Mouse (Mus musculus) kidney, embryonic 15.5 days (tissue): ENCODE data around the gene Fat2. TPM values are rescaled to one million over a fixed set of nuclear protein-coding genes. Genes with fewer than 3 reads are reported as not detected.

Experiments used
- ATAC-seq: fragments of 200-750 bp; cut with Nextera tagmentation; replicated peaks from 2 replicates; pipeline ENCODE4 v1.8.0; 2017; ENCODE audit warnings: moderate TSS enrichment; ENCODE audit not compliant: low FRiP score
- H3K27ac ChIP-seq: fragments of 300-500 bp; sonication (generic); 2 replicates; pipeline ENCODE4 v1.5.1; 2015; ENCODE audit warnings: mild to moderate bottlenecking, inconsistent platforms
- H3K27me3 ChIP-seq: fragments of 300-500 bp; sonication (generic); 2 replicates; pipeline ENCODE4 v1.6.1; 2015; ENCODE audit warnings: inconsistent platforms
- H3K36me3 ChIP-seq: fragments of 300-500 bp; sonication (generic); 2 replicates; pipeline ENCODE4 v1.6.1; 2015; ENCODE audit warnings: inconsistent platforms
- H3K4me1 ChIP-seq: fragments of 300-500 bp; sonication (generic); 2 replicates; pipeline ENCODE4 v1.6.1; 2015; ENCODE audit warnings: inconsistent platforms
- H3K4me2 ChIP-seq: fragments of 300-500 bp; sonication (generic); 2 replicates; pipeline ENCODE4 v1.6.1; 2015; ENCODE audit warnings: moderate library complexity, mild to moderate bottlenecking, inconsistent platforms
- H3K4me3 ChIP-seq: fragments of 300-500 bp; sonication (generic); replicated peaks from 2 replicates; pipeline ENCODE4 v1.5.1; 2015; ENCODE audit warnings: mild to moderate bottlenecking, inconsistent platforms
- H3K9ac ChIP-seq: fragments of 300-500 bp; sonication (generic); 2 replicates; pipeline ENCODE4 v1.6.1; 2015; ENCODE audit warnings: mild to moderate bottlenecking, inconsistent platforms
- H3K9me3 ChIP-seq: fragments of 300-500 bp; sonication (generic); replicated peaks from 2 replicates; pipeline ENCODE4 v1.6.1; 2016; ENCODE audit warnings: inconsistent platforms
- WGBS: fragments of 180-500 bp; shearing (Covaris S2); methylation state at CpG from one replicate; pipeline ENCODE4 v1.1.7; 2015; ENCODE audit warnings: mixed read lengths; 5-methylcytosine and 5-hydroxymethylcytosine counted together
- polyA plus RNA-seq: library from polyadenylated mRNA; unstranded; fragments of >200 nt; fragmentation: Nextera tagmentation; extraction: Ambion mirVana; gene quantifications from 2 replicates; pipeline ENCODE4 v1.2.1, GENCODE M21; 2015

Gene Fat2
- polyA plus RNA-seq, 1 experiment from 2014 or later: 0.08 TPM

GRCm38 (mm10) chr11:55327111-55327510 is 9.3 kb downstream of the Fat2 start:
- H3K4me3 ChIP-seq: no peak overlapping the region
- H3K9me3 ChIP-seq: no peaks in the 10 kb centered on the region
- no peaks in the 10 kb centered on the region for H3K27me3 ChIP-seq
- no peak overlapping the region for H3K9ac ChIP-seq
- H3K4me1 ChIP-seq: peaks cover 20% of the 10 kb centered on the region
- WGBS: 85% methylated on average over 5 of the region's 5 CpGs
- ATAC-seq: no peak
- H3K4me2 ChIP-seq: no peak overlapping the region
- no peak overlapping the region for H3K27ac ChIP-seq
- no peaks in the 10 kb centered on the region for H3K36me3 ChIP-seq

GRCm38 (mm10) chr11:55326211-55326610 is 10.2 kb downstream of the Fat2 start:
- H3K4me2 ChIP-seq: no peak overlapping the region
- H3K9me3 ChIP-seq: no peaks in the 10 kb centered on the region
- H3K27me3 ChIP-seq: no peaks in the 10 kb centered on the region
- no peaks in the 10 kb centered on the region for H3K36me3 ChIP-seq
- peaks cover 20% of the 10 kb centered on the region for H3K4me1 ChIP-seq
- H3K27ac ChIP-seq: no peak overlapping the region
- H3K9ac ChIP-seq: no peak overlapping the region
- ATAC-seq: no peak
- no peak overlapping the region for H3K4me3 ChIP-seq
- WGBS: 72% methylated on average over 7 of the region's 7 CpGs

GRCm38 (mm10) chr11:55323854-55324253 is 12.5 kb downstream of the Fat2 start:
- Histone ChIP-seq H3K27me3 (no peaks in the 10 kb centered on the region), H3K4me1 (peaks cover 5% of the 10 kb centered on the region; the same call in 1 of the 2 replicates), H3K27ac (no peak overlapping the region), H3K9me3 (no peaks in the 10 kb centered on the region), H3K36me3 (no peaks in the 10 kb centered on the region), H3K4me2 (no peak overlapping the region), H3K4me3 (no peak overlapping the region), H3K9ac (no peak overlapping the region)
- no peak for ATAC-seq
- WGBS: 65% methylated on average over 8 of the region's 8 CpGs

GRCm38 (mm10) chr11:55320990-55321389 is 15.4 kb downstream of the Fat2 start:
- no peaks in the 10 kb centered on the region for H3K27me3 ChIP-seq
- no peak overlapping the region for H3K4me3 ChIP-seq
- 68% methylated on average over 2 of the region's 2 CpGs for WGBS
- no peak overlapping the region for H3K4me2 ChIP-seq
- H3K27ac ChIP-seq: no peak overlapping the region
- H3K36me3 ChIP-seq: no peaks in the 10 kb centered on the region
- peaks cover under 1% of the 10 kb centered on the region; the same call in 1 of the 2 replicates for H3K4me1 ChIP-seq
- H3K9ac ChIP-seq: no peak overlapping the region
- no peak for ATAC-seq
- H3K9me3 ChIP-seq: no peaks in the 10 kb centered on the region

- Histone ChIP-seq H3K4me1 (peaks cover 12% of the 10 kb centered on the region), H3K27ac (no peak overlapping the region), H3K27me3 (no peaks in the 10 kb centered on the region), H3K9me3 (no peaks in the 10 kb centered on the region), H3K9ac (no peak overlapping the region), H3K36me3 (no peaks in the 10 kb centered on the region), H3K4me2 (no peak overlapping the region), H3K4me3 (no peak overlapping the region)
- WGBS: 75% methylated on average over 6 of the region's 6 CpGs
- ATAC-seq: no peak
Measured at GRCm38 (mm10) chr11:55315966-55316365, 20.4 kb downstream of the Fat2 start.

- H3K4me2 ChIP-seq: peak overlapping the region; percentile 37; the same call in 1 of the 2 replicates
- ATAC-seq: no peak
- H3K4me3 ChIP-seq: no peak overlapping the region
- no peak overlapping the region for H3K9ac ChIP-seq
- no peak overlapping the region for H3K27ac ChIP-seq
- WGBS: 51% methylated on average over 2 of the region's 2 CpGs
- no peaks in the 10 kb centered on the region for H3K9me3 ChIP-seq
- no peaks in the 10 kb centered on the region for H3K36me3 ChIP-seq
- H3K27me3 ChIP-seq: no peaks in the 10 kb centered on the region
- peaks cover 12% of the 10 kb centered on the region for H3K4me1 ChIP-seq
Measured at GRCm38 (mm10) chr11:55314704-55315047, 21.7 kb downstream of the Fat2 start.

GRCm38 (mm10) chr11:55313768-55314703 is 22.3 kb downstream of the Fat2 start:
- 24% methylated on average over 29 of the region's 29 CpGs for WGBS
- H3K27ac ChIP-seq: no peak overlapping the region
- ATAC-seq: no peak
- no peaks in the 10 kb centered on the region for H3K9me3 ChIP-seq
- H3K27me3 ChIP-seq: no peaks in the 10 kb centered on the region
- no peak overlapping the region for H3K9ac ChIP-seq
- H3K36me3 ChIP-seq: no peaks in the 10 kb centered on the region
- 0 out of 2 replicates have a peak overlapping the region, but pooled peaks have one; percentile 7 for H3K4me3 ChIP-seq
- H3K4me1 ChIP-seq: peaks cover 12% of the 10 kb centered on the region
- H3K4me2 ChIP-seq: peak overlapping the region; percentile 37

GRCm38 (mm10) chr11:55302350-55302749 is 34.0 kb downstream of the Fat2 start:
- Histone ChIP-seq H3K9me3 (no peaks in the 10 kb centered on the region), H3K4me3 (no peak overlapping the region), H3K4me2 (no peak overlapping the region), H3K4me1 (peaks cover 11% of the 10 kb centered on the region), H3K9ac (no peak overlapping the region), H3K36me3 (no peaks in the 10 kb centered on the region), H3K27me3 (no peaks in the 10 kb centered on the region), H3K27ac (no peak overlapping the region)
- WGBS: 47% methylated on average over 4 of the region's 4 CpGs
- ATAC-seq: no peak

GRCm38 (mm10) chr11:55293179-55293578 is 43.2 kb downstream of the Fat2 start:
- no peak overlapping the region for H3K4me2 ChIP-seq
- no peaks in the 10 kb centered on the region for H3K36me3 ChIP-seq
- H3K4me3 ChIP-seq: no peak overlapping the region
- no peak overlapping the region for H3K27ac ChIP-seq
- H3K4me1 ChIP-seq: no peaks in the 10 kb centered on the region
- no peaks in the 10 kb centered on the region for H3K9me3 ChIP-seq
- 91% methylated on average over 5 of the region's 5 CpGs for whole genome bisulfite sequencing
- H3K27me3 ChIP-seq: no peaks in the 10 kb centered on the region
- no peak overlapping the region for H3K9ac ChIP-seq
- ATAC-seq: no peak

GRCm38 (mm10) chr11:55291901-55292300 is 44.5 kb downstream of the Fat2 start:
- Histone ChIP-seq H3K36me3 (no peaks in the 10 kb centered on the region), H3K4me3 (no peak overlapping the region), H3K9ac (no peak overlapping the region), H3K27me3 (no peaks in the 10 kb centered on the region), H3K27ac (no peak overlapping the region), H3K4me1 (no peaks in the 10 kb centered on the region), H3K9me3 (no peaks in the 10 kb centered on the region), H3K4me2 (no peak overlapping the region)
- ATAC-seq: no peak
- 89% methylated on average over 7 of the region's 7 CpGs for WGBS

GRCm38 (mm10) chr11:55289851-55290391 is 46.4 kb downstream of the Fat2 start:
- H3K4me3 ChIP-seq: no peak overlapping the region
- H3K27ac ChIP-seq: no peak overlapping the region
- H3K9ac ChIP-seq: no peak overlapping the region
- H3K9me3 ChIP-seq: no peaks in the 10 kb centered on the region
- ATAC-seq: no peak
- WGBS: 72% methylated on average over 5 of the region's 5 CpGs
- no peaks in the 10 kb centered on the region for H3K4me1 ChIP-seq
- no peaks in the 10 kb centered on the region for H3K36me3 ChIP-seq
- no peak overlapping the region for H3K4me2 ChIP-seq
- H3K27me3 ChIP-seq: no peaks in the 10 kb centered on the region

GRCm38 (mm10) chr11:55274756-55275155 is 61.6 kb downstream of the Fat2 start:
- 83% methylated on average over 6 of the region's 6 CpGs for WGBS
- Histone ChIP-seq H3K4me2 (no peak overlapping the region), H3K9ac (no peak overlapping the region), H3K4me1 (no peaks in the 10 kb centered on the region), H3K4me3 (no peak overlapping the region), H3K36me3 (no peaks in the 10 kb centered on the region), H3K27me3 (no peaks in the 10 kb centered on the region), H3K27ac (no peak overlapping the region), H3K9me3 (no peaks in the 10 kb centered on the region)
- ATAC-seq: no peak
